Mouse (Mus musculus): ENCODE data around the gene Otulin. TPM values are rescaled to one million over a fixed set of nuclear protein-coding genes. Genes with fewer than 3 reads are reported as not detected.

Gene Otulin
- total and polyA plus RNA-seq, 3 experiments = 33.8 to 40.3 (median 37.4) TPM

DNA sequence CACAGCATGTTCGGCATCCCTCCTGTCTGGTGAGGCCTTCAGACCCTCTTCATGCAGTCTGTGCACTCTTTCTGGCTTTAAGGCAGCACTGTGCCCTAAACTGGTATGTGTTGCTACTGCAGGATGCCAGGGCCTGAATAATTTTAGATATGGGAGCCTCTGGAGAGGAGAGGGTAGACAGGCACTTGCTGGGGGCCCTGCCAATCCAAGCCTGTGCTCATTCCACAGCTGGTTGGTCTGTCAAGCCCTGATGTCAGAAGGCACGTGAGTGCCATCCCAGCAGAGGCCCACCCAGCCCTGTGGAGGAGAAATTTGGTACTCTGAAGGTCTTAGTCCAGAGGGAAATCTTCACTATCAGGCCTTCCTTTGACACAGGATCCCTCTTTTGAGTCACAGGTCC is 49.7 kb downstream of the Otulin start:
- peaks cover 16% of the 10 kb centered on the region for H3K4me1 ChIP-seq (ENCODE audit: insufficient read depth, low read depth, low read length)
- no peak for DNase-seq (ENCODE audit: low spot score)
- no peak for ATAC-seq (ENCODE audit: extremely low read depth, insufficient number of reproducible peaks, low FRiP score, poor library complexity, severe bottlenecking)
- no peaks in the 10 kb centered on the region for H3K27me3 ChIP-seq (ENCODE audit: insufficient read depth, low read length)
- H3K36me3 ChIP-seq (replicated peaks) = peaks cover 98% of the 10 kb centered on the region
- no peak for TF ChIP-seq GATA1 (IDR thresholded peaks at IDR 0.05; ENCODE audit: borderline replicate concordance, low read length)
- no peak for TF ChIP-seq POLR2AphosphoS5 (IDR thresholded peaks at IDR 0.05; ENCODE audit: insufficient replicate concordance, low read depth, low read length)
- no peak for TF ChIP-seq TAL1 (conservative IDR thresholded peaks at IDR 0.05; ENCODE audit: low read depth, low read length)
- no peak for TF ChIP-seq GATA2 (IDR thresholded peaks at IDR 0.05; ENCODE audit: borderline replicate concordance, low read depth, low read length)
- TF ChIP-seq CTCF (IDR thresholded peaks at IDR 0.05; ENCODE audit: low read depth, low read length) = no peak
- H3K4me3 ChIP-seq (ENCODE audit: low read depth, low read length) = no peak overlapping the region
- H3K9me3 ChIP-seq (replicated peaks) = no peaks in the 10 kb centered on the region

DNA sequence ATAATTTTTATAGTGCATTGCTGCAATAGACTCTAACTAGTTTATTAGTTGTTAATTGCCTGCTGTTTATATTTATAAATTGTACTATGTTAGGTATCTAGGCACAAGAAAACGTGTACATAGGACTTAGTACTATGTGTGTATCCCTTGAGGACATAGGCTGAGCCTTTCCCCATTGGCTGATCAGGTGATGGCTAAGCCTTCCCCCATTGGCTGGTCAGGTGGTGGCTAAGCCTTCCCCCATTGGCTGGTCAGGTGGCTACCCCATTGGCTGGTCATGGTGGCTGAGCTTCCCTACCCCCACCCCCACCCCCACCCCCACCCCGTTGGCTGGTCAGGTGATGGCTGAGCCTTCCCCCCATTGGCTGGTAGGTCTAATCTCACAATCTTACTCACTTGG is 50.6 kb downstream of the Otulin start:
- ATAC-seq (ENCODE audit: extremely low read depth, insufficient number of reproducible peaks, low FRiP score, poor library complexity, severe bottlenecking) (no peak), DNase-seq (ENCODE audit: low spot score) (no peak)
- Histone ChIP-seq H3K36me3 (replicated peaks) (peaks cover 98% of the 10 kb centered on the region), H3K9me3 (replicated peaks) (no peaks in the 10 kb centered on the region), H3K4me1 (ENCODE audit: insufficient read depth, low read depth, low read length) (peaks cover 16% of the 10 kb centered on the region), H3K27me3 (ENCODE audit: insufficient read depth, low read length) (no peaks in the 10 kb centered on the region), H3K4me3 (ENCODE audit: low read depth, low read length) (no peak overlapping the region)
- TF ChIP-seq GATA2 (IDR thresholded peaks at IDR 0.05; ENCODE audit: borderline replicate concordance, low read depth, low read length) (no peak), GATA1 (IDR thresholded peaks at IDR 0.05; ENCODE audit: borderline replicate concordance, low read length) (no peak), CTCF (IDR thresholded peaks at IDR 0.05; ENCODE audit: low read depth, low read length) (no peak), POLR2AphosphoS5 (IDR thresholded peaks at IDR 0.05; ENCODE audit: insufficient replicate concordance, low read depth, low read length) (no peak), TAL1 (conservative IDR thresholded peaks at IDR 0.05; ENCODE audit: low read depth, low read length) (no peak)

DNA sequence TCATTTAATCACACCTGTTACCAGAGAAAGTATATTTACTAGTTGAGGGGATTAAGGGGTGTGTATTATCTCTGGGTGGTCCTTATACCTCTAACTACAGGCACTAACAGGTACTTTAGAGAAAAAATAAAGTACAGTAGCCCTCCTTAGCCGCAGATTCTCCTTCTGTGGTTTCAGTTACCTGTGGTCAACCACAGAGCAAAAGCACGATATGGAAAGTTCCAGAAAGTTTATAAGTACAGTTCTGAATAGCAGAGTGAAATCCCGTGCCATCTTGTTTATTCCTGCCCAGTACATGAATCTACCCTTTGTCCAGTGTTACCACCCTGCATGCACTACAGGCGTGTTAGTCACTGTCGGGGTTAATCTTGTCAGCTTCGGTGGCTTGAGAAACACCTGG is 51.6 kb downstream of the Otulin start:
- no peak for TF ChIP-seq POLR2AphosphoS5 (IDR thresholded peaks at IDR 0.05; ENCODE audit: insufficient replicate concordance, low read depth, low read length)
- Histone ChIP-seq H3K4me1 (ENCODE audit: insufficient read depth, low read depth, low read length) (peaks cover 13% of the 10 kb centered on the region), H3K27me3 (ENCODE audit: insufficient read depth, low read length) (no peaks in the 10 kb centered on the region), H3K9me3 (replicated peaks) (no peaks in the 10 kb centered on the region), H3K36me3 (replicated peaks) (peaks cover 98% of the 10 kb centered on the region), H3K4me3 (ENCODE audit: low read depth, low read length) (no peak overlapping the region)
- DNase-seq (ENCODE audit: low spot score) (no peak), ATAC-seq (ENCODE audit: extremely low read depth, insufficient number of reproducible peaks, low FRiP score, poor library complexity, severe bottlenecking) (no peak)

DNA sequence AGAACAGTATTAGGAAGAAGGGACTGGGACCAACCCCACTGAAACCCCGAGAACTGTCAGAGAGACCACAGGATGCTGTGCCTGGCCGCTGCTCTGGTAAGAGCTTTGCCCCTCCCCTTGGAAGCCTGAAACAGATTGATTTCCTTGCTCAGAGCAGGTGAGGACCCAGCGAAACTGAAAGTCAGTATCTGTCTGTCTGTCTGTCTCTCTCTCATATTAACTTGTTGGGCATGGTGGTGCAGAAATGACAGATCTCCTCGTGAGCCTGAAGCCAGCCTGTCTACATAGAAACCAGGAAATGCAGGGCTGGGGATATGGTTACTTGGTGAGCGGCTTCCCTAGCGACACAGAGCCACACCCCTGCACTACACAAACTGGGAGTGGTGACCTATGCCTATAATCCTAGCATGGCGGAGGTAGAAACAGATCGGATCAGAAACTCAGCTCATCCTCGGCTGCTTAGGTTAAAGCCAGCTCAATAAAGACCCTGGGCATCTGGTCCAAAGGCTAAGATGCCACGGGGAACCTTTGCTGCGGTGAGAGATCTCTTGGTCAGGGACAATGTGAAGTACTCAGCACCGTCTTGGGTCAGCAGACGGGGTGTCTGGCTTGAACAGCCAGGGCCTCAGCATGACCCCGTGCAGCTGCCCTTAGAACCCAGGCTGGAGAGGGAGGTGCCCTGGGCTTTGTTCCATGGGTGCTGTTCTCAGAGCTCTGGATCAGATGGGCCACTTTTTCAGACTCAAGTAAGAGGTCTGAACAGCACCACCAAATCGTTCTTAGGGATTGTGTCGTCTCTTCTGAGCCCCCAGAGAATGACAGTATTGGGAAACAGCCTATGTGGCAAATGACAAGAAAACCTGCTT is 52.3 kb downstream of the Otulin start:
- peaks cover 95% of the 10 kb centered on the region for H3K36me3 ChIP-seq (replicated peaks)

DNA sequence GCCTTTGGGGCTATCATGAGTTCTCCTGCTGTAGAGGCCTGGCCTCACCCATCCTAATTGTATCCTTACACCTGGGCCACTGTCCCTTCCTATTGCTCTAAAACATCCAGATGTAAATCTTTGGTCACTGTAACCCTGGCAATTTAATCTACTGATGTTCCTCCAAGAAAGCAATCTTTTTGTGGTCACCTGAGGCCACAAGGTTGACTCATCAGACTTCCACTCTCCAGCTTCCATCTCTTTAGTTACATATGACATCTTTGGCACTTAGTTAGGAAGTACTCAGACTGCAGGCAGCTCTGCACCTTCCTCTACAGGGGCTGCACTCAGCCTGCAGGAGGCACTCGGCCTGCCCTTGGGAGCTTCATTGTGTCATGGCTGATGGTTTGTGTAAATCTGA is 53.6 kb downstream of the Otulin start:
- Histone ChIP-seq H3K4me3 (ENCODE audit: low read depth, low read length) (no peak overlapping the region), H3K36me3 (replicated peaks) (peaks cover 95% of the 10 kb centered on the region), H3K9me3 (replicated peaks) (no peaks in the 10 kb centered on the region), H3K27me3 (ENCODE audit: insufficient read depth, low read length) (no peaks in the 10 kb centered on the region), H3K4me1 (ENCODE audit: insufficient read depth, low read depth, low read length) (peaks cover 13% of the 10 kb centered on the region)
- ATAC-seq (ENCODE audit: extremely low read depth, insufficient number of reproducible peaks, low FRiP score, poor library complexity, severe bottlenecking) (no peak), DNase-seq (ENCODE audit: low spot score) (no peak)
- no peak for TF ChIP-seq POLR2AphosphoS5 (IDR thresholded peaks at IDR 0.05; ENCODE audit: insufficient replicate concordance, low read depth, low read length)
- no peak for TF ChIP-seq GATA1 (IDR thresholded peaks at IDR 0.05; ENCODE audit: borderline replicate concordance, low read length)
- TF ChIP-seq CTCF (IDR thresholded peaks at IDR 0.05; ENCODE audit: low read depth, low read length) = no peak
- no peak for TF ChIP-seq GATA2 (IDR thresholded peaks at IDR 0.05; ENCODE audit: borderline replicate concordance, low read depth, low read length)
- no peak for TF ChIP-seq TAL1 (conservative IDR thresholded peaks at IDR 0.05; ENCODE audit: low read depth, low read length)

More for the DNA sequence above, 52.3 kb downstream of the Otulin start:
- no peak for DNase-seq (ENCODE audit: low spot score)
- H3K27me3 ChIP-seq (ENCODE audit: insufficient read depth, low read length) = no peaks in the 10 kb centered on the region
- no peaks in the 10 kb centered on the region for H3K9me3 ChIP-seq (replicated peaks)
- ATAC-seq (ENCODE audit: extremely low read depth, insufficient number of reproducible peaks, low FRiP score, poor library complexity, severe bottlenecking) = no peak
- TF ChIP-seq TAL1 (conservative IDR thresholded peaks at IDR 0.05; ENCODE audit: low read depth, low read length) = no peak
- no peak for TF ChIP-seq POLR2AphosphoS5 (IDR thresholded peaks at IDR 0.05; ENCODE audit: insufficient replicate concordance, low read depth, low read length)
- no peak for TF ChIP-seq CTCF (IDR thresholded peaks at IDR 0.05; ENCODE audit: low read depth, low read length)
- TF ChIP-seq GATA1 (IDR thresholded peaks at IDR 0.05; ENCODE audit: borderline replicate concordance, low read length) = no peak
- no peak for TF ChIP-seq GATA2 (IDR thresholded peaks at IDR 0.05; ENCODE audit: borderline replicate concordance, low read depth, low read length)
- peaks cover 13% of the 10 kb centered on the region for H3K4me1 ChIP-seq (ENCODE audit: insufficient read depth, low read depth, low read length)
- no peak overlapping the region for H3K4me3 ChIP-seq (ENCODE audit: low read depth, low read length)

DNA sequence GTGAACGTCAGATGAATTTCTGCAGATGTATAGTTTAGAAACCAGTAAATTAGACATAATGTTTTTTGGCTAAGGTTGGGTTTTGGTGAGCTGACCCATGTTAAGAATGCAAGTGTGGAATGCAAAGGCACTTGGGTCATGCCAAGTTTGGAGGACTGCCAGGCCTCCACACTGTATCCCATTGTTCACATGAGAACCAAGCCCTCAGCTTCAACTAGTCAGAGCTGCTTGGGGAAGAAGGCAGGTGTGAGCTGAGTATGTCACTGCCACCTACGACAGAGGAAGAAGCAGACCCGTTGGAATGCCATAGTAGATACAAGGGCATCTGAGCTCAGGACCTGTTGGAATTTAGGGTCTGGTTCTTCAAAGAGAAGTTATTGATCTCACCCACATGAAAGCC is 54.6 kb downstream of the Otulin start:
- Histone ChIP-seq H3K4me3 (ENCODE audit: low read depth, low read length) (no peak overlapping the region), H3K36me3 (replicated peaks) (peaks cover 95% of the 10 kb centered on the region), H3K9me3 (replicated peaks) (no peaks in the 10 kb centered on the region), H3K27me3 (ENCODE audit: insufficient read depth, low read length) (no peaks in the 10 kb centered on the region), H3K4me1 (ENCODE audit: insufficient read depth, low read depth, low read length) (peaks cover 13% of the 10 kb centered on the region)
- DNase-seq (ENCODE audit: low spot score) (no peak), ATAC-seq (ENCODE audit: extremely low read depth, insufficient number of reproducible peaks, low FRiP score, poor library complexity, severe bottlenecking) (no peak)
- no peak for TF ChIP-seq POLR2AphosphoS5 (IDR thresholded peaks at IDR 0.05; ENCODE audit: insufficient replicate concordance, low read depth, low read length)
- TF ChIP-seq GATA1 (IDR thresholded peaks at IDR 0.05; ENCODE audit: borderline replicate concordance, low read length) = no peak
- no peak for TF ChIP-seq TAL1 (conservative IDR thresholded peaks at IDR 0.05; ENCODE audit: low read depth, low read length)
- no peak for TF ChIP-seq GATA2 (IDR thresholded peaks at IDR 0.05; ENCODE audit: borderline replicate concordance, low read depth, low read length)
- no peak for TF ChIP-seq CTCF (IDR thresholded peaks at IDR 0.05; ENCODE audit: low read depth, low read length)

Measured in G1E (cell line).